Mouse (Mus musculus) MEL (cell line): ENCODE measurements around the gene Tsfm.

ENCODE experiments used
- CTCF ChIP-seq, 3 experiments: IDR thresholded peaks in 2 of 3; conservative IDR thresholded peaks in 1 of 3; 2 replicates each; pipeline ENCODE4 v1.5.1; 2011 to 2012; ENCODE audit warnings: low read length in 3 of 3, low read depth in 2 of 3, mild to moderate bottlenecking in 2 of 3, improper control_type of control experiment in 1 of 3, inconsistent platforms in 1 of 3, mixed read lengths in 1 of 3, moderate library complexity in 1 of 3; ENCODE audit not compliant: control insufficient read depth in 1 of 3, insufficient read depth in 1 of 3, poor library complexity in 1 of 3, severe bottlenecking in 1 of 3
- KAT2A ChIP-seq: conservative IDR thresholded peaks from 2 replicates; pipeline ENCODE4 v1.6.1; 2012; ENCODE audit warnings: low read depth, low read length, improper control_type of control experiment, inconsistent platforms
- POLR2A ChIP-seq, 2 experiments: IDR thresholded peaks; 2 replicates each; pipeline ENCODE4 v1.6.1; 2011 to 2012; ENCODE audit warnings: low read length in 2 of 2, mild to moderate bottlenecking in 2 of 2, control low read depth in 1 of 2, improper control_type of control experiment in 1 of 2, low read depth in 1 of 2, moderate library complexity in 1 of 2; ENCODE audit not compliant: control insufficient read depth in 1 of 2, insufficient read depth in 1 of 2, poor library complexity in 1 of 2
- RCOR1 ChIP-seq: IDR thresholded peaks from 2 replicates; pipeline ENCODE4 v1.6.1; 2012; ENCODE audit warnings: low read depth, mild to moderate bottlenecking, inconsistent platforms, low read length, improper control_type of control experiment
- TCF12 ChIP-seq: IDR thresholded peaks from 2 replicates; pipeline ENCODE4 v1.6.1; 2014; ENCODE audit warnings: low read depth, mild to moderate bottlenecking, inconsistent platforms, low read length, improper control_type of control experiment, moderate library complexity

- no peak for TF ChIP-seq POLR2A (IDR thresholded peaks at IDR 0.05; ENCODE audit: control insufficient read depth in 1 of 2, insufficient read depth in 1 of 2, low read depth in 1 of 2, low read length in 2 of 2, poor library complexity in 1 of 2)
- TF ChIP-seq KAT2A = no peak
- TF ChIP-seq CTCF (IDR thresholded peaks at IDR 0.05 in 2 of 3, conservative IDR thresholded peaks at IDR 0.05 in 1 of 3; ENCODE audit: control insufficient read depth in 1 of 3, insufficient read depth in 1 of 3, low read depth in 2 of 3, low read length in 3 of 3, poor library complexity in 1 of 3, severe bottlenecking in 1 of 3) = no peak
- no peak for TF ChIP-seq RCOR1
- TF ChIP-seq TCF12 = no peak
These were observed 48.3 kb upstream of the Tsfm start for GRCm38 (mm10) chr10:127078677-127079575.
